Mouse (Mus musculus) CH12F3 (cell line): ENCODE measurements around the gene Gm21954.

Experiments
- in situ Hi-C: fragments of 300-500 bp; cut with MboI; formaldehyde crosslinking; loops from 2 replicates; pipeline ENCODE4 v1.14.3; 2020; ENCODE audit warnings: low sequenced_read_pairs

The Gm21954 gene

DNA sequence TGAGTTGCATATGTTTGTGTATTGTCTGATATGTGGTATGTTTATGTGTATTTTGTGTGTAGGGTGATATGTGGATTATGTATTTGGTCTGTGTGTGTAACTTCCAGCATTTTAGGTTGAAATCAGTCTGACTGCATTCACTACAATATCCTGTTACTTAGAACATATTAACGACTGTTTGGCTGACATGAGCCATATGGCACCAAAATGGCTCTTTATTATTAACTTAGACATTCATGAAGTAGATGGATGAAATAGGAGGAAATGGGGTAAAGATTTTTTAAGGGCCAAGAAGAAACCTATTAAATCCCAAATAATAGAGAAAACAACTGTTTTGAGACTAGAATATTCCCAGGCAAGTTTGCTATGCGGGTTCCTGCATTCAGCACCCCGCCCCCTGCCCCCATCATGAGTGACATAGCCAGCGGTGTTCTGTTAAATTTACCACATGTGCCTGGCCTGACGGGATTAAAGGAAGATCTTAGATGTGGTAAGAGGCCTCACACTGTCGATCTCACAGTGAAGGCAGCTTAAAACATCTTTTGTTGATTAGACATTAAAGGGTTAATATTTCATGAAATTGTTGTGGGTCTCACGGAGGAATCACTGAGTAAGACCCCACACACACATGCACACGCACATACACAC is 51.5 kb downstream of the Gm21954 start:
- in situ Hi-C loops: no loop called here

DNA sequence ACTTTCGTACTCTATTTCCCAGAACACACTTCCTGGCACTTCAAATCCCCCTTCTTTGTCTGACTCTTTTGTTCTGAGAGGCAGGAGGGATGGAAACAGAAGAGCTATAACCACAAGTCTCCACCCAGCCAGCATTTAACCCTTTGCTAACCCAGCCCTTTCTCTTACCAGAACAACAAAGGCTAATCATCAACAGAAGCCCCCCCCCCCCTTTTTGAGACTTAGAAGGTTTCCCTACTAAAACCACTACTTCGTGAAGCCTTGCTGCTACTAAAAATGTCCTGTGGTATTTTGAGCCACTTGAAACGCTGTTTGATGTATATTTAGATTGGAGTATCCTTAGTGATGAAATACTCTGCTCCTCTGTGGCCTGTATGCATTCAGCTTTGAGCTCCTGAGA is 52.7 kb downstream of the Gm21954 start:
- in situ Hi-C loops: no loop called here

DNA sequence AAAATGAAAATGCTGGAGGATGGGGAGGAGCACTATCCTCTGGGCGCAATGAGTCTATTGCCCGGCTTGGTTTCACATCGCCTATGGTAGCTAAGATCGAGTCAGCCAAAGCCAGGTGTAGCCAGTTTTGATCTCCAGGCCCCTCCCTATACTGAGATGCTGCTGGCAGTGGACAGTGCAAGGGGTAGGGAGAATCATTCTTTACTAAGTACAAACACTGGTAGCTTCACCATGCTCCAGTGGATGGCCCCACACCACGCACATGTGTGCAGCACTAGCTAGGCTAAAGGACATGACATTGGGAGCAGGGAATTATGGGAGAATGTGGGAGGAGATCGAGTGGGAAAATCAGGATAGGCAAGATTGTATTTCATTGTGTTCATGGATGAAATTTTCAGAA is 53.2 kb downstream of the Gm21954 start:
- in situ Hi-C loops: no loop called here

DNA sequence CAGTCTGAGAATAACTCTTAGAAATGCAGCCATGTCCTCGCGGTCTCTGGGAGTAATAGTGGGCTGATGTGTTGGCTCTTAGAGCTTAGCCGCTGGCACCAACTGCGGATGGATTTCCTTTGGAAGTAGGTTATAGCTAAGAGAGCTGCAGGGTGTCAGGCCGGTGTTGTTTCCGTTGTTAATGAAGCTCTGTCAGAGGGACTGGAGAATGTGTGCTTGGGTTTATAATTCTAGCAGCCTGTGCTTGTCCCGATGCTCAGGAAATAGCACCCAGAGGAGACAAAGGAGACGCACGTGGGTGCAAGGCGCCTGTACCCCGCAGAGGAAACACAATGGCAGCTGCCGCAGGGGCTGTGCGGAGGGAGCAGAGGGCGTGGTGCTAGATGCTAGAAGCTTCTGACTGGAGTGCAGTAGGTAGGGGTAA is 56.5 kb downstream of the Gm21954 start:
- in situ Hi-C loops: no loop called here
